Mouse (Mus musculus) embryonic facial prominence, embryonic 10.5 days (tissue): ENCODE data around the gene Hdac10. TPM values are rescaled to one million over a fixed set of nuclear protein-coding genes. Genes with fewer than 3 reads are reported as not detected.

Source experiments
- DNase-seq: peaks from one replicate; pipeline ENCODE4 v3.0.0-alpha.2; 2017; ENCODE audit warnings: low spot score
- H3K27ac ChIP-seq: fragments of 300-500 bp; sonication (generic); replicated peaks from 2 replicates; pipeline ENCODE4 v1.5.1; 2016; ENCODE audit warnings: mild to moderate bottlenecking
- H3K27me3 ChIP-seq: fragments of 300-500 bp; sonication (generic); replicated peaks from 2 replicates; pipeline ENCODE4 v1.6.1; 2016; ENCODE audit warnings: low read depth, mild to moderate bottlenecking; ENCODE audit not compliant: poor library complexity, severe bottlenecking
- H3K36me3 ChIP-seq: fragments of 300-500 bp; sonication (generic); replicated peaks from 2 replicates; pipeline ENCODE4 v1.6.1; 2016; ENCODE audit warnings: mild to moderate bottlenecking, moderate library complexity
- H3K4me1 ChIP-seq: fragments of 300-500 bp; sonication (generic); 2 replicates; pipeline ENCODE4 v1.6.1; 2016
- H3K4me3 ChIP-seq: fragments of 300-500 bp; sonication (generic); 2 replicates; pipeline ENCODE4 v1.5.1; 2016; ENCODE audit warnings: mild to moderate bottlenecking, moderate library complexity
- H3K9me3 ChIP-seq: fragments of 300-500 bp; sonication (generic); 2 replicates; pipeline ENCODE4 v1.6.1; 2016; ENCODE audit warnings: mild to moderate bottlenecking
- WGBS: fragments of 180-500 bp; shearing (Covaris S2); methylation state at CpG from one replicate; pipeline ENCODE4 v1.1.7; 2016; 5-methylcytosine and 5-hydroxymethylcytosine counted together
- polyA plus RNA-seq: library from polyadenylated mRNA; unstranded; fragments of >200 nt; fragmentation: Nextera tagmentation; extraction: Ambion mirVana; gene quantifications from 2 replicates; pipeline ENCODE4 v1.2.1, GENCODE M21; 2016

Gene Hdac10
- polyA plus RNA-seq, 1 experiment from 2014 or later, result 15.9 TPM

DNA sequence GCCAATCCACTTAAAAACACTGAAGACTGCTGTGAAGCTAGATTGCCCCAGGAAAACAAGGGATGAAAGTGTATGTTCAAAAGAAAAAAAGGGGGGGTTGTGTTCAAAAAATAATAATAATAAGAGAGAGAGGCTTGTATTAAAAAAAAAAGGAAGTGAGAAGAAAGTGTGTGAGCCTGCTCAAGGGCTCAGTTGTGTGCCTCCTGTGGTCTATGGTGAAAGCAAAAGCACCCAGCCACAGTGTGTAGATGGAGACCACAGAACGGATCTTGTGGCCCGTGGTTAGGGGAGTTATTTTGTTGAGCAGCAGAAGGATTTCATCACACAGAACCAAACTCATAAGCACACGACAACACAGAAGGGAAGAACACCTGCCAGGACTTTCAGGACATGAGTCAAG lies 2.8 kb upstream of the Hdac10 start:
- no peaks in the 10 kb centered on the region for H3K9me3 ChIP-seq
- peaks cover 32% of the 10 kb centered on the region for H3K36me3 ChIP-seq
- DNase-seq, result no peak
- H3K27me3 ChIP-seq, result no peaks in the 10 kb centered on the region
- H3K4me1 ChIP-seq, result peaks cover 16% of the 10 kb centered on the region
- no peak overlapping the region for H3K4me3 ChIP-seq
- no peak overlapping the region for H3K27ac ChIP-seq
- 85% methylated on average over 3 of the region's 3 CpGs for WGBS

DNA sequence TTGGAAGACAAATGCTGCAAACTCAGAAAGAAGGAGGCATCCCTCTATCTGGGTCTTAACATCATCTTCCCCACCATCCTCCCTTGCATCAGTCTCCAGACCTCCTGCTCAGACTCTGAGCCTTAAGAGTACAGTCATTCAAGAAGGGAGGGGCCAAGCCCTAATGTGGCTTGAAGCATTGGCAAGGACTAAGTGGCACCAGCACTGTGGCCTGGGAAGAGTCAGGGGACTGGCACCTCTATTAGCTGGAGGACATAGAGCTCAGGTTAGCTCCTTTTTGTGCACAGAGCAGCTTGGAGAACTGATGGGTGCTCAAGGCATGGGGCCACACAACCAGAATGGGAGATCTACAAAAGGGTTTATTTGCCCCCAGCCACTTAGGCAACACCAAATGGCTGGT lies 1.7 kb upstream of the Hdac10 start:
- no peaks in the 10 kb centered on the region for H3K27me3 ChIP-seq
- H3K9me3 ChIP-seq, result no peaks in the 10 kb centered on the region
- no peak overlapping the region for H3K27ac ChIP-seq
- H3K36me3 ChIP-seq, result peaks cover 35% of the 10 kb centered on the region
- DNase-seq, result no peak
- H3K4me3 ChIP-seq, result no peak overlapping the region
- H3K4me1 ChIP-seq, result peaks cover 16% of the 10 kb centered on the region

GRCm38 (mm10) chr15:89127364-89127940 lies 1.0 kb downstream of the Hdac10 start:
- 82% methylated on average over 8 of the region's 8 CpGs for WGBS
- Histone ChIP-seq H3K9me3 (no peaks in the 10 kb centered on the region), H3K27me3 (no peaks in the 10 kb centered on the region), H3K4me3 (peak overlapping the region; percentile 72), H3K36me3 (peaks cover 32% of the 10 kb centered on the region), H3K4me1 (peaks cover 28% of the 10 kb centered on the region), H3K27ac (no peak overlapping the region)
- no peak for DNase-seq

- Histone ChIP-seq H3K27ac (no peak overlapping the region), H3K9me3 (no peaks in the 10 kb centered on the region), H3K4me3 (no peak overlapping the region), H3K4me1 (peaks cover 37% of the 10 kb centered on the region), H3K27me3 (no peaks in the 10 kb centered on the region), H3K36me3 (peaks cover 23% of the 10 kb centered on the region)
- DNase-seq, result no peak
- WGBS, result 91% methylated on average over 8 of the region's 8 CpGs
Observed at GRCm38 (mm10) chr15:89126622-89127021, 1.9 kb downstream of the Hdac10 start.

- H3K27me3 ChIP-seq, result no peaks in the 10 kb centered on the region
- no peak overlapping the region for H3K4me3 ChIP-seq
- WGBS, result 92% methylated on average over 9 of the region's 9 CpGs
- peaks cover 49% of the 10 kb centered on the region for H3K4me1 ChIP-seq
- no peak overlapping the region for H3K27ac ChIP-seq
- H3K9me3 ChIP-seq, result no peaks in the 10 kb centered on the region
- H3K36me3 ChIP-seq, result peaks cover 19% of the 10 kb centered on the region
- no peak for DNase-seq
Observed at GRCm38 (mm10) chr15:89125351-89125750, 3.1 kb downstream of the Hdac10 start.

- no peaks in the 10 kb centered on the region for H3K9me3 ChIP-seq
- H3K4me1 ChIP-seq, result peaks cover 59% of the 10 kb centered on the region
- no peaks in the 10 kb centered on the region for H3K27me3 ChIP-seq
- no peak overlapping the region for H3K27ac ChIP-seq
- H3K4me3 ChIP-seq, result peak overlapping the region; percentile 77
- peaks cover 23% of the 10 kb centered on the region for H3K36me3 ChIP-seq
- no peak for DNase-seq
- WGBS, result 89% methylated on average over 3 of the region's 3 CpGs
Observed at GRCm38 (mm10) chr15:89124312-89124711, 4.2 kb downstream of the Hdac10 start.

- Histone ChIP-seq H3K36me3 (peaks cover 30% of the 10 kb centered on the region), H3K4me3 (peak overlapping the region; percentile 77), H3K9me3 (no peaks in the 10 kb centered on the region), H3K27me3 (no peaks in the 10 kb centered on the region), H3K4me1 (peaks cover 53% of the 10 kb centered on the region), H3K27ac (peak overlapping the region; percentile 86)
- DNase-seq, result peak; percentile 72
- WGBS, result 37% methylated on average over 11 of the region's 11 CpGs
Observed at GRCm38 (mm10) chr15:89123595-89123994, 4.9 kb downstream of the Hdac10 start.

GRCm38 (mm10) chr15:89122649-89123366 lies 5.7 kb downstream of the Hdac10 start, which contains the start of gene Tubgcp6:
Tubgcp6 (minus strand) TSS chr15:89123112.
- Histone ChIP-seq H3K4me3 (peak within 1 kb of the TSS; percentile 77), H3K27ac (peak within 1 kb of the TSS; percentile 86), H3K36me3 (peaks cover 38% of the 10 kb centered on the region), H3K4me1 (peaks cover 47% of the 10 kb centered on the region), H3K9me3 (no peaks in the 10 kb centered on the region), H3K27me3 (no peaks in the 10 kb centered on the region)
- DNase-seq, result peak; percentile 95
- WGBS, result under 1% methylated on average over 47 of the region's 47 CpGs

DNA sequence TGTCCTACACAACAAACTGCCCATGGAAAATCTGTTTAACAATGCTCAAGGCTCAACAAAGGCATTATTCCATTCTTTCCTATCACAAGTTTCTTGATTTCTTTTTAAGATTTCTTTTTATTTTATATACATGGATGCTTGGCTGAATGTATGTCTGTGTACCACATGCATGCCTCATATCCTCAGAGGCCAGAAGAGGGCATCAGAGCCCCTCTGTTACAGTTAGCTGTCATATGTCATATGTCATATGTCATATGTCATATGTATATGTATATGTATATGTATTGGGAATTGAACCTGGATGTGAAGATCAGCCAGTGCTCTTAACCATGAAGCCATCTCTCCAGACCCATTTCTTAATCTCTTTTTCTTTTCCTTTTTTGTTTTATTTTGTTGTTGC lies 10.5 kb downstream of the Hdac10 start:
- Histone ChIP-seq H3K27me3 (no peaks in the 10 kb centered on the region), H3K4me3 (no peak overlapping the region), H3K36me3 (peaks cover 80% of the 10 kb centered on the region), H3K9me3 (no peaks in the 10 kb centered on the region), H3K27ac (no peak overlapping the region), H3K4me1 (peaks cover 31% of the 10 kb centered on the region)
- no peak for DNase-seq

- Histone ChIP-seq H3K27me3 (no peaks in the 10 kb centered on the region), H3K36me3 (peaks cover 100% of the 10 kb centered on the region), H3K4me3 (no peak overlapping the region), H3K4me1 (no peaks in the 10 kb centered on the region), H3K9me3 (no peaks in the 10 kb centered on the region), H3K27ac (no peak overlapping the region)
- WGBS, result 89% methylated on average over 9 of the region's 9 CpGs
- no peak for DNase-seq
Observed at GRCm38 (mm10) chr15:89110147-89110546, 18.4 kb downstream of the Hdac10 start.

- no peak overlapping the region for H3K27ac ChIP-seq
- WGBS, result 87% methylated on average over 1 of the region's 1 CpGs
- no peaks in the 10 kb centered on the region for H3K9me3 ChIP-seq
- H3K36me3 ChIP-seq, result peaks cover 100% of the 10 kb centered on the region
- peaks cover 4% of the 10 kb centered on the region; the same call in 1 of the 2 replicates for H3K4me1 ChIP-seq
- H3K27me3 ChIP-seq, result no peaks in the 10 kb centered on the region
- no peak overlapping the region for H3K4me3 ChIP-seq
- DNase-seq, result no peak
Observed at GRCm38 (mm10) chr15:89106976-89107375, 21.5 kb downstream of the Hdac10 start.

DNA sequence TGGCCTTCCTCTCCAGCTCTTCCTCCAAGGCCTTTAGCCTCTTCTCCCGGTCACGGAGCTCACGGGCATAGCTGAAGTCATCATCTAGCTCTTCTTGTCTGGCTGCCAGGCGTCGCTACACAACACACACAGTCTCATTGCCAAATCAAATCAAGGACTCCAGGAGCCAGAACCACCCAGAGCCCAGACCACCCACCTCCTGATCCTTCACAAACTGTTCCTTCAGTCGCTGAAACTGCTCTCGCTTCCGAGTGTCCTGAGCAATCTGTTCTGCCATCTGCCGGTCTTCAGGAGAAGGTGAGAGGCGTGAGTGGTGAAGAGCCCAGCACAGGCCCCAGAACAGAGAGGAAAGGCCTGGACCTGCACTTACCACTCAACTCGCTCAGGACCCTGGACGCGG lies 22.4 kb downstream of the Hdac10 start:
- Histone ChIP-seq H3K4me1 (peaks cover 4% of the 10 kb centered on the region; the same call in 1 of the 2 replicates), H3K36me3 (peaks cover 100% of the 10 kb centered on the region), H3K9me3 (no peaks in the 10 kb centered on the region), H3K27me3 (no peaks in the 10 kb centered on the region), H3K4me3 (no peak overlapping the region), H3K27ac (no peak overlapping the region)
- WGBS, result 90% methylated on average over 13 of the region's 13 CpGs
- DNase-seq, result no peak

- H3K4me1 ChIP-seq, result peaks cover 4% of the 10 kb centered on the region; the same call in 1 of the 2 replicates
- no peak overlapping the region for H3K4me3 ChIP-seq
- H3K9me3 ChIP-seq, result no peaks in the 10 kb centered on the region
- H3K36me3 ChIP-seq, result peaks cover 100% of the 10 kb centered on the region
- DNase-seq, result no peak
- H3K27ac ChIP-seq, result no peak overlapping the region
- no peaks in the 10 kb centered on the region for H3K27me3 ChIP-seq
- 95% methylated on average over 8 of the region's 8 CpGs for WGBS
Observed at GRCm38 (mm10) chr15:89104425-89104824, 24.1 kb downstream of the Hdac10 start.
